Mouse (Mus musculus): ENCODE results near the gene Crybg3. TPM values are rescaled to one million over a fixed set of nuclear protein-coding genes. Genes with fewer than 3 reads are reported as not detected.

Gene Crybg3
- polyA plus RNA-seq (2015; fragmentation: Nextera tagmentation; extraction: Ambion mirVana): 4.2 and 5.4 TPM in 2 replicates

DNA sequence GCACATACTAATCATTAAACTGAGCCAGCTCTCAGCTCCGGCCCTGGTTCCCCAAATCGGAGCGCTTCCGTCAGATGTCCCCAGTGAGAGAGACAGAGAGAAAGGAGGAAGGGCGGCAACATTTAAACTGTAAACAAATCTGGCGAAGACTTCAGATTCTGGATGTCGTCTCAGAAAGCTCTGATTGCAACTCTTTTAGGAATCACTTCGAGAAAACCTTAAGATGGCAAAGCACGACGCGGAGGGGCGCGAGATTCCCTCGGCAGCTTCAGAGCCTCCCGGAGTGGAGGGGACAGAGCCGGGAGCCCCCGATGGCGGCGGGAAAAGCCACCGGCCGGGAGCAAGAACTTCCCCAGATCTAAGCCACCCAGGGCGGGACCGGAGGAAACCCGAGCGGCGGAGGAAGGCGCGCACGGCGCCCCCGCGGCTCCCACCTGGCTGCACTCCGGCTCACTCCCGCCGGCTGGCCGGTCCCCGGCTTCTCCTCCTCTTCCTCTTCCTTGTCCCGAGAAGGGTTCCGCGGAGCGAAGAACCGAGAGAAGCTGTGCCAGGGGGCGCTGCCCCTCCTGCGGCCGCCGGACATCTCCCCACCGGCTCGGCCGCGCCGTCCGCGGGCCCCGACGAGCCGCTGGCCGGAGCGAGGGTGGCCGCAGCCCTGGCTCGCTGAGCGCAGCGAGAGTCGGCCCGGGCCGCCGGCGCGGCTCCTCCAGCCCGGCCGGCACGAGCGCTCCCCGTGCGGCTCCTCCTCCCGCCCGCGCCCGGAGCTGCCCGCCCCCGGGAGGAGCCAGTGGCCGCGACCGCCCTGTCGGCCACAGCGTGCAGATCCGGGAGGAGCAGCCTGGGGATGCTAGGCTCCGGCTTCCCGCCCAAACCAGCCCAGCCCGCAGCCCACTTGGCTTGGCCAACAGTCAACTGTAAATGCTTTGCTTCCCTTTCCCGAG lies at the start of gene Crybg3:
Gene Crybg3, minus strand, starts transcription at position 669 of the 941 bp plus-strand sequence.
- H3K36me3 ChIP-seq (ENCODE audit: insufficient read depth, low read length): no peaks in the 10 kb centered on the region
- ATAC-seq (replicated peaks; ENCODE audit: low FRiP score, low read depth) (peak; percentile 96), DNase-seq (ENCODE audit: low spot score) (peak; percentile 87)
- H3K9ac ChIP-seq (ENCODE audit: low read depth, low read length): peak within 1 kb of the TSS; percentile 87
- H3K27ac ChIP-seq: peak within 1 kb of the TSS; percentile 88
- no peaks in the 10 kb centered on the region for H3K27me3 ChIP-seq (ENCODE audit: insufficient read depth, low read length)
- peak within 1 kb of the TSS; percentile 83 for H3K4me3 ChIP-seq (replicated peaks; ENCODE audit: low read depth, low read length)
- TF ChIP-seq CTCF (IDR thresholded peaks at IDR 0.05; ENCODE audit: low read depth): peak; percentile 1; the same call in 1 of the 2 replicates
- H3K9me3 ChIP-seq (replicated peaks; ENCODE audit: low read length): no peaks in the 10 kb centered on the region
- peaks cover 3% of the 10 kb centered on the region; the same call in 1 of the 2 replicates for H3K4me1 ChIP-seq (replicated peaks; ENCODE audit: insufficient read depth, low read length)
- H3K4me2 ChIP-seq (ENCODE audit: low read length): peak within 1 kb of the TSS; percentile 68
- WGBS: under 1% methylated on average over 68 of the region's 90 CpGs

DNA sequence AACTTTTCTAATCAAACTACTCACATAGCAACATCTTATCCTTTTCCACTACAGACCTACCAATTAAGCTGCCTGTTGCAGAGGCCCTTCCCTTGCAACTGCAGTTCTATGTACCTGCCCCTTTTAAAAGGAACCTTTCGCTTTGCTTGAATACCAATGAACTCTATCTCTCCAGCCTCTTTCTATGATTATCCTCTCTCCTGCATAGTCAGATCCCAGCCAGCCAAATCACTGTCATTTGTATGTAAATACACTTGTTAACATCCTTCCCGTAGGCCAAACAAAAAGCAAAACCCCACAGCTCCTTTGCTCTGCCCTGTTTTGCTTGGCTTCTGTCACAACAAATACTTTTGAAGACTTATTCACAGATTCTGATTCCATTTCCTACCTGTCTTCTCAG lies 43.0 kb upstream of the Crybg3 start:
- H3K36me3 ChIP-seq (ENCODE audit: insufficient read depth, low read length): no peaks in the 10 kb centered on the region
- WGBS: 70% methylated on average over 2 of the region's 2 CpGs
- no peak overlapping the region for H3K9ac ChIP-seq (ENCODE audit: low read depth, low read length)
- no peaks in the 10 kb centered on the region for H3K4me1 ChIP-seq (replicated peaks; ENCODE audit: insufficient read depth, low read length)
- TF ChIP-seq CTCF (IDR thresholded peaks at IDR 0.05; ENCODE audit: low read depth): no peak
- no peaks in the 10 kb centered on the region for H3K9me3 ChIP-seq (replicated peaks; ENCODE audit: low read length)
- no peaks in the 10 kb centered on the region for H3K27me3 ChIP-seq (ENCODE audit: insufficient read depth, low read length)
- DNase-seq (ENCODE audit: low spot score) (no peak), ATAC-seq (replicated peaks; ENCODE audit: low FRiP score, low read depth) (no peak)
- H3K4me3 ChIP-seq (replicated peaks; ENCODE audit: low read depth, low read length): no peak overlapping the region
- H3K4me2 ChIP-seq (ENCODE audit: low read length): no peak overlapping the region
- H3K27ac ChIP-seq: no peak overlapping the region

DNA sequence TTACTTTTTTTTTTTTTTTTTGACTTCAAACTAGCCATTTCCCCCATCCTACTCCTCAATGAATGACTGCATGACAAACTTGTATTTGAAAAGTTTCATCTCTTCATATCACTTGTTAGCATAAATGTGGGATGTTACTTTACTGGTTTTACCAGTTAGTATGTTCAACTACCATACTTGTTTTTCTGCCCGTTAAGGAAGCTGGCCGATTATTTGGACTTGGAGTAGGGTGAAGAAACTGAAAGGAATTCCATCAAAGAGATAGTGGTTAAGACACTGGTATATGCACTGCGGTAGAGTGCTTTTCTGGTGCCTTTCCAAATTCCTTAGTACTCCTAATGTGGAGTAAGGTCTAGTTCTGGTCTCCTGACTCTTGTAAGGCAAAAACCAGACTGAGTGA lies 39.2 kb upstream of the Crybg3 start:
- DNase-seq (ENCODE audit: low spot score): peak; percentile 1
- Histone ChIP-seq H3K4me3 (replicated peaks; ENCODE audit: low read depth, low read length) (no peak overlapping the region), H3K9me3 (replicated peaks; ENCODE audit: low read length) (no peaks in the 10 kb centered on the region), H3K4me1 (replicated peaks; ENCODE audit: insufficient read depth, low read length) (no peaks in the 10 kb centered on the region), H3K4me2 (ENCODE audit: low read length) (peak overlapping the region; percentile 72; the same call in 1 of the 2 replicates), H3K27ac (no peak overlapping the region; the same call in 1 of the 2 replicates), H3K27me3 (ENCODE audit: insufficient read depth, low read length) (no peaks in the 10 kb centered on the region), H3K9ac (ENCODE audit: low read depth, low read length) (no peak overlapping the region), H3K36me3 (ENCODE audit: insufficient read depth, low read length) (no peaks in the 10 kb centered on the region)
- TF ChIP-seq CTCF (IDR thresholded peaks at IDR 0.05; ENCODE audit: low read depth): no peak
- ATAC-seq (replicated peaks; ENCODE audit: low FRiP score, low read depth): no peak
- 86% methylated on average over 3 of the region's 3 CpGs for WGBS

DNA sequence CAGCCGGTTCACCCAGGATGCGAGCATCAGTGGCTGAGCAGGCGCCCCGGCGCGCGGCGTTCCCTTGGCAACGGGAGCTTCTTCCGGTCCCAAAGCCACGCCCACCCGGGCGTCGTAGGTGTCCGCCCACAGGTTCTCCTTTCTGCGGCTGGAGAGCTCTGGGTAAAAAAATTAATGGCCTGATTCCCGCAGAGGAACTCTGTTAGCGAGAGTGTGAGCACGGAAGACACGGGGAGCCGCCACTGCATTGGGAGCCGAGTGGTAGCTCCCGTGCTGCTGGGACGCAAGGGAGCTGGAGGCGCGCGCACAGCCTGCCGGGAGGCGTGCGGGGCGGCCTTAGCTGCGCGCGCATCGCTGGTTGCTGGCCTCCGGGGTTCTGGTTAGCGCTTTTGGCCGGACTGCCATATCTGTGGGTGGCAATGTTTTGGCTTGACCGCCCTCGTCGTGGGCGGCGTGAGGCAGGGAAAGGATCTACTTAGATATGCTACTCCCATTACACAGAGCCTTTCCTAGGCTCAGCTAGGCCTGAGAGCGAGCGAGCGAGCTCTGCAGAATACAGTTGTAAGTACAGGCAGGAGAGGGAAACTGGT lies 38.4 kb upstream of the Crybg3 start, which contains the start of gene Arl6:
Gene Arl6, minus strand, starts transcription at position 290 of the 590 bp plus-strand sequence.
- peak within 1 kb of the TSS; percentile 72 for H3K4me2 ChIP-seq (ENCODE audit: low read length)
- H3K27ac ChIP-seq: peak within 1 kb of the TSS; percentile 95
- H3K4me1 ChIP-seq (replicated peaks; ENCODE audit: insufficient read depth, low read length): no peaks in the 10 kb centered on the region
- no peaks in the 10 kb centered on the region for H3K36me3 ChIP-seq (ENCODE audit: insufficient read depth, low read length)
- peak; percentile 99 for ATAC-seq (replicated peaks; ENCODE audit: low FRiP score, low read depth)
- peak; percentile 95 for DNase-seq (ENCODE audit: low spot score)
- TF ChIP-seq CTCF (IDR thresholded peaks at IDR 0.05; ENCODE audit: low read depth): no peak
- no peaks in the 10 kb centered on the region for H3K9me3 ChIP-seq (replicated peaks; ENCODE audit: low read length)
- WGBS: under 1% methylated on average over 46 of the region's 46 CpGs
- H3K27me3 ChIP-seq (ENCODE audit: insufficient read depth, low read length): no peaks in the 10 kb centered on the region
- peak within 1 kb of the TSS; percentile 68 for H3K9ac ChIP-seq (ENCODE audit: low read depth, low read length)
- H3K4me3 ChIP-seq (replicated peaks; ENCODE audit: low read depth, low read length): peak within 1 kb of the TSS; percentile 71

DNA sequence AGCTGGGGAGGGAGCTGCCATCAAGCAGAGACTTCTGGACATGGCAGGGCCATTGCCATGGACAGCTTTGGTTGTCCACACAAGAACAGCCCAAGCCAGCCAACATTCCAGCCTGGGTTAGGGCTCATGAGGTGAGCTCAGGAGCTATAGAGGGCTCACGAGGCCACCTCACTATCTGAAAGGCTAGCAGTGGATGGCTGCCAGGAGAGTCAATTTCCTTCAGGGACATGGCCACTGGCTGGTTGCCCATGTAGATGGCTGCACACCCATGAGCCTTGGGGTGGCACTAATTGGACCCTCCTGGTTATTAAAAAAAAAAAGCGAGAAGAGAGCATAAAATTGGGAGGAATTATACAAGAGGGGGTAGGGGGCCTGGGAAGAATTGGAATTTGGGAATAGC lies 33.8 kb upstream of the Crybg3 start:
- 0 out of 2 replicates have a peak, but pooled peaks cover 4% of the 10 kb centered on the region for H3K36me3 ChIP-seq (ENCODE audit: insufficient read depth, low read length)
- H3K4me1 ChIP-seq (replicated peaks; ENCODE audit: insufficient read depth, low read length): no peaks in the 10 kb centered on the region
- WGBS: 75% methylated on average over 2 of the region's 2 CpGs
- H3K4me2 ChIP-seq (ENCODE audit: low read length): no peak overlapping the region
- DNase-seq (ENCODE audit: low spot score) (no peak), ATAC-seq (replicated peaks; ENCODE audit: low FRiP score, low read depth) (no peak)
- no peak overlapping the region for H3K4me3 ChIP-seq (replicated peaks; ENCODE audit: low read depth, low read length)
- H3K9me3 ChIP-seq (replicated peaks; ENCODE audit: low read length): no peaks in the 10 kb centered on the region
- no peak overlapping the region for H3K27ac ChIP-seq
- H3K9ac ChIP-seq (ENCODE audit: low read depth, low read length): no peak overlapping the region
- no peaks in the 10 kb centered on the region for H3K27me3 ChIP-seq (ENCODE audit: insufficient read depth, low read length)
- no peak for TF ChIP-seq CTCF (IDR thresholded peaks at IDR 0.05; ENCODE audit: low read depth)

DNA sequence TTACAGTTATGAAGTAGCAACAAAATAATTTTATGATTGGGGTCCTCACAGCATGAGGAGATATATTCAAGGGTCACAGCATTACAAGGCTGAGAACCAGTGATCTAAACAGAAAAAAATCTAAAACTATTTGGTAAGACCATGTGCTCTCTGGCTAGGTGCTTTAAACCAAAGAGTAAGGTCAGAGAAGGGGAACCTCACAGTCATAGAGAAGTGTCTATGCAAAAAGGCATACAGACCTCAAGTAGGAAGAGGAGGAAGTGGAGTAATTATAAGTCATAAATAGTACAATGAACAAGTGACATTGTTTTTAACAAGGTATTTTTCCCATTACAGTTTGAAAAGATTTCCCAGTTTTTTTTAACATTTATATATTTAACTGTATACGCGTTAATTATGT lies 20.8 kb upstream of the Crybg3 start:
- no peak for TF ChIP-seq CTCF (IDR thresholded peaks at IDR 0.05; ENCODE audit: low read depth)
- H3K27ac ChIP-seq: no peak overlapping the region
- 96% methylated on average over 2 of the region's 2 CpGs for WGBS
- no peaks in the 10 kb centered on the region for H3K4me1 ChIP-seq (replicated peaks; ENCODE audit: insufficient read depth, low read length)
- no peaks in the 10 kb centered on the region for H3K36me3 ChIP-seq (ENCODE audit: insufficient read depth, low read length)
- H3K9ac ChIP-seq (ENCODE audit: low read depth, low read length): no peak overlapping the region
- no peak overlapping the region for H3K4me3 ChIP-seq (replicated peaks; ENCODE audit: low read depth, low read length)
- H3K9me3 ChIP-seq (replicated peaks; ENCODE audit: low read length): no peaks in the 10 kb centered on the region
- H3K4me2 ChIP-seq (ENCODE audit: low read length): no peak overlapping the region
- no peaks in the 10 kb centered on the region for H3K27me3 ChIP-seq (ENCODE audit: insufficient read depth, low read length)
- no peak for ATAC-seq (replicated peaks; ENCODE audit: low FRiP score, low read depth)
- no peak for DNase-seq (ENCODE audit: low spot score)

Measured in kidney, postnatal 0 days (tissue).